Mouse (Mus musculus): Measurements from ENCODE around the gene Fam181a. TPM values are rescaled to one million over a fixed set of nuclear protein-coding genes. Genes with fewer than 3 reads are reported as not detected.

The Fam181a gene
- polyA plus RNA-seq, 1 experiment from 2014 or later, result 4.5 TPM

GRCm38 (mm10) chr12:103336766-103337165 is 26.0 kb downstream of the Fam181a start:
- Histone ChIP-seq H3K9me3 (replicated peaks; ENCODE audit: control insufficient read depth, low read length) (no peaks in the 10 kb centered on the region), H3K27ac (replicated peaks; ENCODE audit: low read depth, low read length) (no peak overlapping the region), H3K4me1 (ENCODE audit: control insufficient read depth, insufficient read depth, low read length) (no peaks in the 10 kb centered on the region), H3K9ac (replicated peaks; ENCODE audit: low read length) (no peak overlapping the region), H3K27me3 (ENCODE audit: control insufficient read depth, insufficient read depth, low read length) (no peaks in the 10 kb centered on the region), H3K4me2 (ENCODE audit: low read depth, low read length) (no peak overlapping the region), H3K36me3 (replicated peaks; ENCODE audit: control insufficient read depth, insufficient read depth, low read depth, low read length) (no peaks in the 10 kb centered on the region), H3K4me3 (ENCODE audit: low read depth, low read length) (no peak overlapping the region)
- ATAC-seq (replicated peaks; ENCODE audit: insufficient number of reproducible peaks, low FRiP score, low TSS enrichment, low read depth) (no peak), DNase-seq (ENCODE audit: low spot score) (no peak)
- 79% methylated on average over 3 of the region's 3 CpGs for WGBS

- Histone ChIP-seq H3K4me2 (ENCODE audit: low read depth, low read length) (no peak overlapping the region), H3K36me3 (replicated peaks; ENCODE audit: control insufficient read depth, insufficient read depth, low read depth, low read length) (no peaks in the 10 kb centered on the region), H3K4me1 (ENCODE audit: control insufficient read depth, insufficient read depth, low read length) (no peaks in the 10 kb centered on the region), H3K9ac (replicated peaks; ENCODE audit: low read length) (no peak overlapping the region), H3K27ac (replicated peaks; ENCODE audit: low read depth, low read length) (no peak overlapping the region), H3K27me3 (ENCODE audit: control insufficient read depth, insufficient read depth, low read length) (no peaks in the 10 kb centered on the region), H3K9me3 (replicated peaks; ENCODE audit: control insufficient read depth, low read length) (no peaks in the 10 kb centered on the region), H3K4me3 (ENCODE audit: low read depth, low read length) (no peak overlapping the region)
- 80% methylated on average over 14 of the region's 14 CpGs for WGBS
- ATAC-seq (replicated peaks; ENCODE audit: insufficient number of reproducible peaks, low FRiP score, low TSS enrichment, low read depth), result no peak
- DNase-seq (ENCODE audit: low spot score), result no peak
Observed at GRCm38 (mm10) chr12:103338162-103338798, 27.5 kb downstream of the Fam181a start.

- H3K27ac ChIP-seq (replicated peaks; ENCODE audit: low read depth, low read length), result no peak overlapping the region
- no peak overlapping the region for H3K4me2 ChIP-seq (ENCODE audit: low read depth, low read length)
- no peaks in the 10 kb centered on the region for H3K9me3 ChIP-seq (replicated peaks; ENCODE audit: control insufficient read depth, low read length)
- no peaks in the 10 kb centered on the region for H3K4me1 ChIP-seq (ENCODE audit: control insufficient read depth, insufficient read depth, low read length)
- no peaks in the 10 kb centered on the region for H3K36me3 ChIP-seq (replicated peaks; ENCODE audit: control insufficient read depth, insufficient read depth, low read depth, low read length)
- H3K9ac ChIP-seq (replicated peaks; ENCODE audit: low read length), result no peak overlapping the region
- H3K27me3 ChIP-seq (ENCODE audit: control insufficient read depth, insufficient read depth, low read length), result no peaks in the 10 kb centered on the region
- ATAC-seq (replicated peaks; ENCODE audit: insufficient number of reproducible peaks, low FRiP score, low TSS enrichment, low read depth) (no peak), DNase-seq (ENCODE audit: low spot score) (no peak)
- 82% methylated on average over 5 of the region's 5 CpGs for WGBS
- no peak overlapping the region for H3K4me3 ChIP-seq (ENCODE audit: low read depth, low read length)
Observed at GRCm38 (mm10) chr12:103341212-103341611, 30.4 kb downstream of the Fam181a start.

- H3K4me3 ChIP-seq (ENCODE audit: low read depth, low read length), result no peak overlapping the region
- no peaks in the 10 kb centered on the region for H3K4me1 ChIP-seq (ENCODE audit: control insufficient read depth, insufficient read depth, low read length)
- no peaks in the 10 kb centered on the region for H3K27me3 ChIP-seq (ENCODE audit: control insufficient read depth, insufficient read depth, low read length)
- no peak overlapping the region for H3K27ac ChIP-seq (replicated peaks; ENCODE audit: low read depth, low read length)
- H3K9ac ChIP-seq (replicated peaks; ENCODE audit: low read length), result no peak overlapping the region
- H3K4me2 ChIP-seq (ENCODE audit: low read depth, low read length), result no peak overlapping the region
- DNase-seq (ENCODE audit: low spot score), result no peak
- H3K36me3 ChIP-seq (replicated peaks; ENCODE audit: control insufficient read depth, insufficient read depth, low read depth, low read length), result no peaks in the 10 kb centered on the region
- no peak for ATAC-seq (replicated peaks; ENCODE audit: insufficient number of reproducible peaks, low FRiP score, low TSS enrichment, low read depth)
- H3K9me3 ChIP-seq (replicated peaks; ENCODE audit: control insufficient read depth, low read length), result no peaks in the 10 kb centered on the region
- 77% methylated on average over 8 of the region's 8 CpGs for WGBS
Observed at GRCm38 (mm10) chr12:103343456-103343855, 32.7 kb downstream of the Fam181a start.

GRCm38 (mm10) chr12:103344934-103345333 is 34.2 kb downstream of the Fam181a start:
- H3K4me1 ChIP-seq (ENCODE audit: control insufficient read depth, insufficient read depth, low read length), result no peaks in the 10 kb centered on the region
- H3K27ac ChIP-seq (replicated peaks; ENCODE audit: low read depth, low read length), result no peak overlapping the region
- DNase-seq (ENCODE audit: low spot score) (no peak), ATAC-seq (replicated peaks; ENCODE audit: insufficient number of reproducible peaks, low FRiP score, low TSS enrichment, low read depth) (no peak)
- no peaks in the 10 kb centered on the region for H3K27me3 ChIP-seq (ENCODE audit: control insufficient read depth, insufficient read depth, low read length)
- no peaks in the 10 kb centered on the region for H3K36me3 ChIP-seq (replicated peaks; ENCODE audit: control insufficient read depth, insufficient read depth, low read depth, low read length)
- no peak overlapping the region for H3K4me3 ChIP-seq (ENCODE audit: low read depth, low read length)
- WGBS, result 85% methylated on average over 7 of the region's 7 CpGs
- no peak overlapping the region for H3K9ac ChIP-seq (replicated peaks; ENCODE audit: low read length)
- no peaks in the 10 kb centered on the region for H3K9me3 ChIP-seq (replicated peaks; ENCODE audit: control insufficient read depth, low read length)
- no peak overlapping the region for H3K4me2 ChIP-seq (ENCODE audit: low read depth, low read length)

GRCm38 (mm10) chr12:103346945-103347344 is 36.2 kb downstream of the Fam181a start:
- Histone ChIP-seq H3K27me3 (ENCODE audit: control insufficient read depth, insufficient read depth, low read length) (no peaks in the 10 kb centered on the region), H3K4me1 (ENCODE audit: control insufficient read depth, insufficient read depth, low read length) (no peaks in the 10 kb centered on the region), H3K4me3 (ENCODE audit: low read depth, low read length) (no peak overlapping the region), H3K36me3 (replicated peaks; ENCODE audit: control insufficient read depth, insufficient read depth, low read depth, low read length) (no peaks in the 10 kb centered on the region), H3K4me2 (ENCODE audit: low read depth, low read length) (no peak overlapping the region), H3K9me3 (replicated peaks; ENCODE audit: control insufficient read depth, low read length) (no peaks in the 10 kb centered on the region), H3K27ac (replicated peaks; ENCODE audit: low read depth, low read length) (no peak overlapping the region), H3K9ac (replicated peaks; ENCODE audit: low read length) (no peak overlapping the region)
- 81% methylated on average over 8 of the region's 8 CpGs for WGBS
- no peak for DNase-seq (ENCODE audit: low spot score)
- ATAC-seq (replicated peaks; ENCODE audit: insufficient number of reproducible peaks, low FRiP score, low TSS enrichment, low read depth), result no peak

GRCm38 (mm10) chr12:103347406-103347805 is 36.6 kb downstream of the Fam181a start:
- H3K27me3 ChIP-seq (ENCODE audit: control insufficient read depth, insufficient read depth, low read length), result no peaks in the 10 kb centered on the region
- ATAC-seq (replicated peaks; ENCODE audit: insufficient number of reproducible peaks, low FRiP score, low TSS enrichment, low read depth), result no peak
- H3K4me1 ChIP-seq (ENCODE audit: control insufficient read depth, insufficient read depth, low read length), result no peaks in the 10 kb centered on the region
- no peaks in the 10 kb centered on the region for H3K36me3 ChIP-seq (replicated peaks; ENCODE audit: control insufficient read depth, insufficient read depth, low read depth, low read length)
- no peak overlapping the region; the same call in 1 of the 2 replicates for H3K9ac ChIP-seq (replicated peaks; ENCODE audit: low read length)
- no peak overlapping the region for H3K27ac ChIP-seq (replicated peaks; ENCODE audit: low read depth, low read length)
- DNase-seq (ENCODE audit: low spot score), result no peak
- no peaks in the 10 kb centered on the region for H3K9me3 ChIP-seq (replicated peaks; ENCODE audit: control insufficient read depth, low read length)
- WGBS, result 49% methylated on average over 5 of the region's 5 CpGs
- no peak overlapping the region for H3K4me2 ChIP-seq (ENCODE audit: low read depth, low read length)
- H3K4me3 ChIP-seq (ENCODE audit: low read depth, low read length), result no peak overlapping the region

GRCm38 (mm10) chr12:103348506-103348905 is 37.7 kb downstream of the Fam181a start:
- Histone ChIP-seq H3K4me2 (ENCODE audit: low read depth, low read length) (no peak overlapping the region), H3K36me3 (replicated peaks; ENCODE audit: control insufficient read depth, insufficient read depth, low read depth, low read length) (no peaks in the 10 kb centered on the region), H3K4me1 (ENCODE audit: control insufficient read depth, insufficient read depth, low read length) (no peaks in the 10 kb centered on the region), H3K9me3 (replicated peaks; ENCODE audit: control insufficient read depth, low read length) (no peaks in the 10 kb centered on the region), H3K27me3 (ENCODE audit: control insufficient read depth, insufficient read depth, low read length) (no peaks in the 10 kb centered on the region), H3K27ac (replicated peaks; ENCODE audit: low read depth, low read length) (no peak overlapping the region), H3K9ac (replicated peaks; ENCODE audit: low read length) (no peak overlapping the region), H3K4me3 (ENCODE audit: low read depth, low read length) (no peak overlapping the region)
- 8% methylated on average over 3 of the region's 3 CpGs for WGBS
- DNase-seq (ENCODE audit: low spot score) (peak; percentile 88), ATAC-seq (replicated peaks; ENCODE audit: insufficient number of reproducible peaks, low FRiP score, low TSS enrichment, low read depth) (no peak)

Measured in embryonic facial prominence, embryonic 11.5 days (tissue).